ENCODE assay signal across 12 mouse cellular contexts in genomic region chr11:97714784-97715760, GRCm38 (mm10). TPM values are rescaled to one million over a fixed set of nuclear protein-coding genes. Genes with fewer than 3 reads are reported as not detected.
DNase-seq lines count a peak whose midpoint lies in the region; ATAC-seq and TF ChIP-seq lines count a peak whose summit lies in the region.
"Had no signal": no experiment of that assay in that cellular context is flagged by ENCODE, and none has a peak within 500 bp of the region (broad histone marks: within the 10 kb centered on the region; RNA-seq: fewer than 3 reads in every experiment).

No protein-coding gene starts in this region.

- no peaks in the 10 kb centered on the region for H3K79me2 ChIP-seq in myocyte (ENCODE audit: control insufficient read depth, insufficient read depth)

- H3K27ac ChIP-seq in kidney, embryonic 16.5 days (ENCODE audit: low read length), result no peak overlapping the region
- H3K27ac ChIP-seq: embryonic facial prominence, embryonic 12.5 days; midbrain, embryonic 13.5 days had no signal

- H3K4me1 ChIP-seq in kidney, embryonic 16.5 days (ENCODE audit: insufficient read depth, low read length), result no peaks in the 10 kb centered on the region
- H3K4me1 ChIP-seq: embryonic facial prominence, embryonic 12.5 days; midbrain, embryonic 13.5 days had no signal

- TF ChIP-seq POLR2A in myocyte (IDR thresholded peaks at IDR 0.05; ENCODE audit: insufficient read length, low read depth), result no peak

- H3K4me2 ChIP-seq in myocyte (ENCODE audit: low read depth), result peak overlapping the region; percentile 13
- no peak overlapping the region for H3K4me2 ChIP-seq in kidney, embryonic 16.5 days (replicated peaks; ENCODE audit: low read depth, low read length)
- H3K4me2 ChIP-seq: embryonic facial prominence, embryonic 12.5 days; midbrain, embryonic 13.5 days had no signal

- peaks cover 34% of the 10 kb centered on the region for H3K36me3 ChIP-seq in myocyte (ENCODE audit: control insufficient read depth, insufficient read depth)
- peaks cover 55% of the 10 kb centered on the region for H3K36me3 ChIP-seq in kidney, embryonic 16.5 days (ENCODE audit: insufficient read depth, low read length)

- H3K27me3 ChIP-seq in myocyte (ENCODE audit: control insufficient read depth, insufficient read depth, insufficient read length), result no peaks in the 10 kb centered on the region
- H3K27me3 ChIP-seq in kidney, embryonic 16.5 days (ENCODE audit: insufficient read depth, low read length), result no peaks in the 10 kb centered on the region
- H3K27me3 ChIP-seq: embryonic facial prominence, embryonic 12.5 days; midbrain, embryonic 13.5 days had no signal

- H3K4me3 ChIP-seq in myocyte, result no peak overlapping the region
- no peak overlapping the region for H3K4me3 ChIP-seq in kidney, embryonic 16.5 days (ENCODE audit: low read length)
- H3K4me3 ChIP-seq: embryonic facial prominence, embryonic 12.5 days; midbrain, embryonic 13.5 days had no signal

- no peak for ATAC-seq in kidney, embryonic 16.5 days (ENCODE audit: low FRiP score, low TSS enrichment)
- ATAC-seq: intestine, postnatal 0 days; midbrain, embryonic 13.5 days had no signal

- 85% methylated on average over 14 of the region's 14 CpGs for WGBS in kidney, embryonic 16.5 days

- intact Hi-C loops in gastrocnemius, postnatal 14 days (cut with DNase I; ENCODE audit: low total_unique reads), result no loop called here

- H3K9ac ChIP-seq in kidney, embryonic 16.5 days (replicated peaks; ENCODE audit: low read length), result no peak overlapping the region
- H3K9ac ChIP-seq: embryonic facial prominence, embryonic 12.5 days; midbrain, embryonic 13.5 days had no signal

- no peak overlapping the region for H3ac ChIP-seq in myocyte (ENCODE audit: control insufficient read depth, insufficient read length)

- DNase-seq in gastrocnemius, adult 18-20 months (ENCODE audit: low spot score), result peak; percentile 77
- no peak for DNase-seq in gastrocnemius, postnatal 14 days
- peak; percentile 28 to 45 for DNase-seq in right cerebral cortex, adult 2 months (ENCODE audit: low spot score in 2 of 2)
- DNase-seq in right cerebral cortex, postnatal 14 days, result no peak
- peak; percentile 54 for DNase-seq in gastrocnemius, postnatal 25 days
- no peak for DNase-seq in kidney, postnatal 25 days
- DNase-seq: thymus, adult 2 months had no signal

- 0 out of 2 replicates have a peak, but pooled peaks cover 3% of the 10 kb centered on the region for H3K9me3 ChIP-seq in kidney, embryonic 16.5 days (ENCODE audit: low read length)
- H3K9me3 ChIP-seq: embryonic facial prominence, embryonic 12.5 days; midbrain, embryonic 13.5 days had no signal

TF ChIP-seq in myocyte, 11 proteins besides CTCF, POLR2A, EP300 and RAD21:
- TF ChIP-seq POLR2AphosphoS2 (IDR thresholded peaks at IDR 0.05; ENCODE audit: insufficient read length, low read depth), result peak; percentile 63
- TF ChIP-seq CEBPB (IDR thresholded peaks at IDR 0.05; ENCODE audit: insufficient read depth, poor library complexity, severe bottlenecking), result peak; percentile 98
- no peak for TF ChIP-seq TCF3 (IDR thresholded peaks at IDR 0.05; ENCODE audit: insufficient read length, low read depth)
- no peak for TF ChIP-seq REST (IDR thresholded peaks at IDR 0.05; ENCODE audit: insufficient read depth, insufficient read length)
- TF ChIP-seq MYOG (IDR thresholded peaks at IDR 0.05; ENCODE audit: control insufficient read depth in 1 of 3, insufficient read depth in 1 of 3, insufficient read length in 2 of 3, low read depth in 2 of 3), result peak; percentile 13 to 79 (median 16)
- TF ChIP-seq MYOD1 (IDR thresholded peaks at IDR 0.05; ENCODE audit: control insufficient read depth in 1 of 3, insufficient read length in 2 of 3, low read depth in 2 of 3), result peak in 2 of 3 experiments; percentile 40 to 86

RNA-seq across cellular contexts. Expression of gene Psmb3, which starts 11.9 kb away (rescaled TPM):
- total RNA-seq in gastrocnemius, adult 18-20 months (2021), result 100 to 1,000 TPM; 150 to 167 TPM
- 100 to 1,000 TPM; 146 to 154 TPM for total RNA-seq in gastrocnemius, postnatal 14 days (2021)
- total RNA-seq in gastrocnemius, postnatal 25 days (2021), result 100 to 1,000 TPM; 128 TPM
- polyA plus RNA-seq in myocyte (2012; fragmentation: generic; extraction: Trizol), result 694 TPM
- polyA plus RNA-seq in kidney, embryonic 16.5 days (2015; fragmentation: Nextera tagmentation; extraction: Ambion mirVana), result 478 and 503 TPM in 2 replicates

RNA-seq across cellular contexts. Expression of gene Pcgf2, which starts 14.8 kb away (rescaled TPM):
- 1 to 10 TPM in 1 of 2 experiments, under 1 TPM in 1; 0.96 to 2.3 TPM for total RNA-seq in gastrocnemius, adult 18-20 months (2021)
- total RNA-seq in gastrocnemius, postnatal 14 days (2021), result 1 to 10 TPM; 6.5 to 7.7 TPM
- 1 to 10 TPM; 2.4 to 3.3 TPM for total RNA-seq in gastrocnemius, postnatal 25 days (2021)
- polyA plus RNA-seq in myocyte (2012; fragmentation: generic; extraction: Trizol), result 24.3 TPM
- 12.3 and 16.3 TPM in 2 replicates for polyA plus RNA-seq in kidney, embryonic 16.5 days (2015; fragmentation: Nextera tagmentation; extraction: Ambion mirVana)

RNA-seq across cellular contexts. Expression of gene Pip4k2b, which starts 29.4 kb away (rescaled TPM):
- 10 to 100 TPM; 64.7 TPM for total RNA-seq in gastrocnemius, adult 18-20 months (2021)
- total RNA-seq in gastrocnemius, postnatal 14 days (2021), result 10 to 100 TPM; 33.3 to 38.5 TPM
- 10 to 100 TPM; 38.9 to 45.0 TPM for total RNA-seq in gastrocnemius, postnatal 25 days (2021)
- 30.1 TPM for polyA plus RNA-seq in myocyte (2012; fragmentation: generic; extraction: Trizol)
- polyA plus RNA-seq in kidney, embryonic 16.5 days (2015; fragmentation: Nextera tagmentation; extraction: Ambion mirVana), result 1.7 and 1.8 TPM in 2 replicates

RNA-seq across cellular contexts. Expression of gene Cisd3, which starts 29.4 kb away (rescaled TPM):
- total RNA-seq in gastrocnemius, adult 18-20 months (2021), result 100 to 1,000 TPM in 1 of 2 experiments, 10 to 100 TPM in 1; 96.7 to 102 TPM
- 100 to 1,000 TPM; 105 to 116 TPM for total RNA-seq in gastrocnemius, postnatal 14 days (2021)
- 100 to 1,000 TPM; 109 to 113 TPM for total RNA-seq in gastrocnemius, postnatal 25 days (2021)
- polyA plus RNA-seq in myocyte (2012; fragmentation: generic; extraction: Trizol), result 112 TPM
- polyA plus RNA-seq in kidney, embryonic 16.5 days (2015; fragmentation: Nextera tagmentation; extraction: Ambion mirVana), result 47.3 and 53.1 TPM in 2 replicates

RNA-seq across cellular contexts. Expression of gene Cwc25, which starts 51.3 kb away (rescaled TPM):
- 1 to 10 TPM; 5.2 to 5.9 TPM for total RNA-seq in gastrocnemius, adult 18-20 months (2021)
- 1 to 10 TPM; 6.0 to 6.7 TPM for total RNA-seq in gastrocnemius, postnatal 14 days (2021)
- 1 to 10 TPM; 4.9 to 6.4 TPM for total RNA-seq in gastrocnemius, postnatal 25 days (2021)
- polyA plus RNA-seq in myocyte (2012; fragmentation: generic; extraction: Trizol), result 8.9 TPM
- polyA plus RNA-seq in kidney, embryonic 16.5 days (2015; fragmentation: Nextera tagmentation; extraction: Ambion mirVana), result 15.1 and 18.4 TPM in 2 replicates

Comparison
In these comparisons a context has a peak if more than half of its experiments do, and no peak if none do; other contexts are left out.
1. DNase-seq: peak in gastrocnemius, adult 18-20 months (single experiment), right cerebral cortex, adult 2 months (2 of 2) and gastrocnemius, postnatal 25 days (single experiment); none in gastrocnemius, postnatal 14 days (single experiment), right cerebral cortex, postnatal 14 days (single experiment) and kidney, postnatal 25 days (0 of 2).